Mouse (Mus musculus) liver, embryonic 14.5 days (tissue): ENCODE data around the gene Prdm11. TPM values are rescaled to one million over a fixed set of nuclear protein-coding genes. Genes with fewer than 3 reads are reported as not detected.

Experiments used
- ATAC-seq: fragments of 200-750 bp; cut with Nextera tagmentation; 2 replicates; pipeline ENCODE4 v1.8.0; 2017; ENCODE audit warnings: moderate number of reproducible peaks, mild to moderate bottlenecking, moderate library complexity; ENCODE audit not compliant: insufficient read depth
- DNase-seq, 3 experiments: peaks; one replicate each; pipeline ENCODE4 v3.0.0-alpha.2; 2012 to 2013; ENCODE audit warnings: low read depth in 3 of 3, low spot score in 3 of 3
- H3K27ac ChIP-seq: fragments of 300-500 bp; sonication (generic); 2 replicates; pipeline ENCODE4 v1.5.1; 2014; ENCODE audit warnings: moderate library complexity, mild to moderate bottlenecking, control low read depth, inconsistent platforms
- H3K27me3 ChIP-seq: fragments of 300-500 bp; sonication (generic); 2 replicates; pipeline ENCODE4 v1.6.1; 2014; ENCODE audit warnings: mild to moderate bottlenecking, low read length, moderate library complexity; ENCODE audit not compliant: control insufficient read depth, insufficient read depth
- H3K36me3 ChIP-seq: fragments of 300-500 bp; sonication (generic); replicated peaks from 2 replicates; pipeline ENCODE4 v1.6.1; 2014; ENCODE audit warnings: low read depth; ENCODE audit not compliant: control insufficient read depth, insufficient read depth
- H3K4me1 ChIP-seq, 2 experiments: fragments of 200-500 bp in 1 of 2; fragments of 300-500 bp in 1 of 2; sonication (generic) in 1 of 2; replicated peaks; 2 replicates each; pipeline ENCODE4 v1.6.1; 2012 to 2014; ENCODE audit warnings: antibody characterized with exemption in 1 of 2, inconsistent platforms in 1 of 2, low read length in 1 of 2; ENCODE audit not compliant: control insufficient read depth in 2 of 2, insufficient read depth in 2 of 2
- H3K4me2 ChIP-seq: fragments of 300-500 bp; sonication (generic); 2 replicates; pipeline ENCODE4 v1.6.1; 2014; ENCODE audit warnings: low read depth, mild to moderate bottlenecking, control low read depth, moderate library complexity
- H3K4me3 ChIP-seq, 2 experiments: fragments of 200-500 bp in 1 of 2; fragments of 300-500 bp in 1 of 2; sonication (generic) in 1 of 2; 2 replicates each; pipeline ENCODE4 v1.5.1; 2012 to 2014; ENCODE audit warnings: low read depth in 2 of 2, low read length in 2 of 2, mild to moderate bottlenecking in 2 of 2, control low read depth in 1 of 2, inconsistent platforms in 1 of 2, moderate library complexity in 1 of 2; ENCODE audit not compliant: insufficient read depth in 1 of 2
- H3K9ac ChIP-seq: fragments of 300-500 bp; sonication (generic); replicated peaks from 2 replicates; pipeline ENCODE4 v1.6.1; 2014; ENCODE audit warnings: mild to moderate bottlenecking, control low read depth, moderate library complexity
- H3K9me3 ChIP-seq: fragments of 300-500 bp; sonication (generic); 2 replicates; pipeline ENCODE4 v1.6.1; 2016; ENCODE audit warnings: low read length, mixed read lengths; ENCODE audit not compliant: control insufficient read depth
- CTCF ChIP-seq: IDR thresholded peaks from 2 replicates; pipeline ENCODE4 v1.5.1; 2016; ENCODE audit warnings: antibody characterized with exemption, low read depth, control low read depth
- EP300 ChIP-seq: IDR thresholded peaks from 2 replicates; pipeline ENCODE4 v1.6.1; 2016; ENCODE audit warnings: antibody characterized with exemption, low read depth
- WGBS: fragments of 180-500 bp; shearing (Covaris S2); extraction: QIAGEN DNeasy Blood & Tissue Kit; methylation state at CpG from one replicate; pipeline ENCODE4 v1.1.7; 2014; ENCODE audit not compliant: insufficient replicate concordance; 5-methylcytosine and 5-hydroxymethylcytosine counted together
- polyA plus RNA-seq, 2 experiments: library from polyadenylated mRNA; depleted of rRNA in 1 of 2; stranded (reverse) in 1 of 2; unstranded in 1 of 2; fragments of >200 nt; fragmentation: Nextera tagmentation in 1 of 2; extraction: Ambion mirVana in 1 of 2; gene quantifications; 2 replicates each; pipeline versions ENCODE4 v1.2.1 to v1.2.3; 2012 to 2014

Gene Prdm11
- polyA plus RNA-seq, 2 experiments = 1.8 to 3.7 TPM

GRCm38 (mm10) chr2:92980165-92980564 is 65.8 kb downstream of the Prdm11 start:
- H3K36me3 ChIP-seq = no peaks in the 10 kb centered on the region
- no peak overlapping the region for H3K9ac ChIP-seq
- WGBS = 52% methylated on average over 10 of the region's 10 CpGs
- no peak for TF ChIP-seq EP300
- no peak for TF ChIP-seq CTCF
- H3K4me3 ChIP-seq = no peak overlapping the region
- no peak for ATAC-seq
- no peak for DNase-seq
- H3K4me2 ChIP-seq = no peak overlapping the region
- no peaks in the 10 kb centered on the region for H3K9me3 ChIP-seq
- peaks cover 18 to 41% of the 10 kb centered on the region in 2 experiments for H3K4me1 ChIP-seq
- no peak overlapping the region for H3K27ac ChIP-seq
- H3K27me3 ChIP-seq = no peaks in the 10 kb centered on the region

GRCm38 (mm10) chr2:92975031-92975790 is 70.8 kb downstream of the Prdm11 start:
- H3K4me2 ChIP-seq = no peak overlapping the region
- no peak overlapping the region for H3K27ac ChIP-seq
- no peaks in the 10 kb centered on the region for H3K36me3 ChIP-seq
- ATAC-seq (no peak), DNase-seq (no peak)
- H3K4me3 ChIP-seq = no peak overlapping the region
- whole genome bisulfite sequencing = 86% methylated on average over 14 of the region's 14 CpGs
- peaks cover 1 to 7% of the 10 kb centered on the region in 2 experiments; a peak in 2 of 4 replicates for H3K4me1 ChIP-seq
- TF ChIP-seq CTCF = no peak
- no peak for TF ChIP-seq EP300
- no peaks in the 10 kb centered on the region for H3K9me3 ChIP-seq
- H3K9ac ChIP-seq = no peak overlapping the region
- no peaks in the 10 kb centered on the region for H3K27me3 ChIP-seq

DNA sequence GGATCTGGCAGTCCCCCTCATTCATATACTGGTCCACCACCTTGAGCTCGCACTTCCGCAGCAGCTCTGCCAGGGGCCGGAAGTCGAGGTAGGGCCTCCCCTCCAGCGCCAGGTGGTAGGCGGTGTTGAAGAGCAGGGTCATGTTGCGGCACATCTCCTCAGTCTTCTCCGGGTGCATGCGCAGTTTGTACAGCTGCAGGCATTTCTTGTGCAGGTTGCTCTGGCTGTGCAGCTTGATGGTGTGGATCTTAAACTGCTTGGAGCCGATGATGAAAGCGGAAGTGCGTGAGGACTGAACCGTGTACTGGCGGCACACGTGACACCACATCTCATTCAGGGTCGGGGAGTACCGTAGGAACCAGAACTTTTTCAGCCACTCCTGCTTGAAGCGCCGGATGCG is 72.3 kb downstream of the Prdm11 start:
- DNase-seq (no peak), ATAC-seq (no peak)
- 89% methylated on average over 20 of the region's 20 CpGs for WGBS
- Histone ChIP-seq H3K4me3 (no peak overlapping the region), H3K9ac (no peak overlapping the region), H3K9me3 (no peaks in the 10 kb centered on the region), H3K4me1 (0 out of 4 replicates have a peak, but pooled peaks cover 0 to 4% of the 10 kb centered on the region in 2 experiments), H3K4me2 (no peak overlapping the region), H3K27ac (no peak overlapping the region), H3K27me3 (no peaks in the 10 kb centered on the region), H3K36me3 (no peaks in the 10 kb centered on the region)
- TF ChIP-seq CTCF (no peak), EP300 (no peak)

- H3K9me3 ChIP-seq = no peaks in the 10 kb centered on the region
- H3K36me3 ChIP-seq = no peaks in the 10 kb centered on the region
- DNase-seq (no peak), ATAC-seq (no peak)
- 86% methylated on average over 17 of the region's 17 CpGs for WGBS
- H3K9ac ChIP-seq = no peak overlapping the region
- no peak overlapping the region for H3K27ac ChIP-seq
- TF ChIP-seq EP300 (no peak), CTCF (no peak)
- no peaks in the 10 kb centered on the region for H3K27me3 ChIP-seq
- H3K4me1 ChIP-seq = 0 out of 4 replicates have a peak, but pooled peaks cover 0 to 4% of the 10 kb centered on the region in 2 experiments
- H3K4me3 ChIP-seq = no peak overlapping the region
- no peak overlapping the region for H3K4me2 ChIP-seq
Observed at GRCm38 (mm10) chr2:92972071-92972470, 73.9 kb downstream of the Prdm11 start.

- H3K27me3 ChIP-seq = no peaks in the 10 kb centered on the region
- DNase-seq (no peak), ATAC-seq (no peak)
- H3K36me3 ChIP-seq = no peaks in the 10 kb centered on the region
- WGBS = 61% methylated on average over 8 of the region's 8 CpGs
- H3K9ac ChIP-seq = no peak overlapping the region
- no peaks in the 10 kb centered on the region for H3K9me3 ChIP-seq
- no peak overlapping the region for H3K4me2 ChIP-seq
- 0 out of 4 replicates have a peak, but pooled peaks cover 0 to 4% of the 10 kb centered on the region in 2 experiments for H3K4me1 ChIP-seq
- no peak overlapping the region for H3K27ac ChIP-seq
- TF ChIP-seq EP300 (no peak), CTCF (no peak)
- H3K4me3 ChIP-seq = no peak overlapping the region
Observed at GRCm38 (mm10) chr2:92971536-92971935, 74.4 kb downstream of the Prdm11 start.
